Mouse (Mus musculus) adrenal gland, postnatal 10 days (tissue): ENCODE measurements at regions not wholly inside any gene's neighbourhood (a gene's known extent, or its start where the extent isn't known, plus 50 kb on each side); places are given as distances from the start of the nearest gene placed in this dataset.
A peak's percentile ranks its signal among the peaks of the same experiment; 100 is the strongest.

ENCODE experiments used
- DNase-seq: peaks from one replicate; pipeline ENCODE4 v3.0.0; 2021; ENCODE audit warnings: mixed read lengths

GRCm38 (mm10) chr1:128975586-128975985, 297.5 kb upstream of the Thsd7b start:
- no peak for DNase-seq

DNA sequence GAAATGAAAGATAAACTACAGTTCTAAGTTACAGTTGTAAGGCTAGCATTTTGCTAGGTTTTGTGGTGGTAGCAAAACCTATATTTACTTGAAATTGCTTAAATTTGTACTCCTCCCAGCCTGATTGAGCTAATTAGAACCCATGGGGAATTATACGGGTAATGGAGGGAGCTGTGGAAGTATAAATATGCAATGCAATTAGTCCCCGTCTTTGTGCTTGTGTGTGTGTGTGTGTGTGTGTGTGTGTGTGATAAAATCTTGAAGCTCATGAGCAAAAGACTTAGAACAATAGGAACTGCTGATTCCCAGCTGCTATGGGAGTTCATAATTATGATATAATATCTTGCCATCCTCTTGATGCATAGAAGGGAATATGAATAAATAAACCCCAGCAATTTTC, 321.7 kb upstream of the Thsd7b start:
- DNase-seq: no peak

DNA sequence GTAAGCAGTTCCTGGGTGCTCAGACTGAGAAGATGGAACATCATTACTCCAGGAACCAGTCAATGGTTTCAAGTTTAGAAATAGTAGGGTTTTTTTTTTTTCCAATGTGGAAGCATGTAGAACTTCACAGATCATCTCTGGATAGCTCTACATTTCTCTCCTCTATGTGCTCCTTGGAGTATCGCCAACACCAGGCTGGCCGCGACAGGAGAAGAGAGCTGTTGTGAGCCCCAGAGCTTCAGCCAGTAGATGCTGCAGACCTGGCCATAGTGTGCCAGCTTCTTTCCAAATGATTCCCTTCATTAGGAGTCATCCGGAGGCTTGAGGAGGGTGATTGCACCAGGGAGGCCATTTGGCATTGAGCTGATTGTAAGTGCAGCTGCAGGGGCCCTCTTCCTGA, 322.6 kb upstream of the Thsd7b start:
- DNase-seq: no peak

DNA sequence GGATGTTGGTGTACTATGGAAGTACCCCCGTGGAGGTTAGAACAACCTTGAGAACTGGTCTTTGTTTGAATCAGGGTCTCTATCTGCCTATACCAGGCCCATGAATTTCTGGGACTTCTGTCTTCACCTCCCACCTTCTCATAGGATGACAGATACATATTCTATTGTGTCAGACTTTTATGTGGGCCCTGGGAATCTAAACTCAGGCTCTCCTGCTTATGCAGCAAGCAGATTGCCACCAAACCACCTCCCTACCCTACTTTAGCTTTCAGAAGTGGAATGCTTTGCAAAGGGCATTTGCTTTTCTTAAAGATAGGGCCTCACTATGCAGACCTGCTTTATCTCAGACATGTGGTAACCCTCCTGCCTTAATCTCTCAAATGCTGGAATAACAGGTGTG, 322.7 kb upstream of the Cxcr4 start:
- DNase-seq: no peak

DNA sequence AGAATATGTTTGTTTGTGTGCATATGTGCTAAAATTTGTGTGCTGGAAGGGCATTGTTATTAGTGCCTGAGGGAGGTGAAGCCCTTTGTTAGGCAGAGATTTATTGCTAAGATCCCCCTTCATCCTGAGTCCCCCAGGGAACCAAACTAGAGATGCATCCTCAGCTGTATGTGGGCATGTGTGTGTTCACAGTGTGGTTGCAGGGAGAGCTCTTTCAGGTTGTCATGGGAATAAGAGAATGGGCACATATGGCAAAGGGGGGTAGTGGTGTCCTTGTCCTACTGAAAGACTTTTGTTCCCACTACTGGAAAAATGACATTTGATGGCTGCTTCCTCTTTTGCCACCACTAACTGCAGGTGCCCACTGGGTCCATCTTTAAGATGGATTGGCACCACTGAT, 320.4 kb upstream of the Cxcr4 start:
- no peak for DNase-seq

GRCm38 (mm10) chr1:128907566-128907965, 315.5 kb upstream of the Cxcr4 start:
- DNase-seq: peak; percentile 17

DNA sequence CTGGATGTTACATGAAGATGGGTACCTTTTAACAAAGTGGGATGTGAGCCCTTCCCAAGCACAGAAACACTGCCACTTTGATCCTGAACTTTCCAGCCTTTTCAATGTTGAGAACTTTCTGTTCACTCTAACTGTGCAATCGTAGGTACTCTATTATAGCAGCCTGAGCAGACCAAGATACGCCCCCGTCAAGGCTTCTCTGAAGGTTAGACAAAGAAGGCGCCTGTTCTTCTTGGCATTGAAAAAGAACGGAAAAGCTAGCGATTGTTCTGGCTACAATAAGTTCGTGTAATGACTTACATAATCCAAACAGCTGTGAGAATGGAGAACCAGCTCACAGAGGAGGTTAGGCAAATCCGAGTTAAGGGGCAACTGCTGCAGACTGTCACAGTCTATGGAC, 305.9 kb upstream of the Cxcr4 start:
- no peak for DNase-seq

DNA sequence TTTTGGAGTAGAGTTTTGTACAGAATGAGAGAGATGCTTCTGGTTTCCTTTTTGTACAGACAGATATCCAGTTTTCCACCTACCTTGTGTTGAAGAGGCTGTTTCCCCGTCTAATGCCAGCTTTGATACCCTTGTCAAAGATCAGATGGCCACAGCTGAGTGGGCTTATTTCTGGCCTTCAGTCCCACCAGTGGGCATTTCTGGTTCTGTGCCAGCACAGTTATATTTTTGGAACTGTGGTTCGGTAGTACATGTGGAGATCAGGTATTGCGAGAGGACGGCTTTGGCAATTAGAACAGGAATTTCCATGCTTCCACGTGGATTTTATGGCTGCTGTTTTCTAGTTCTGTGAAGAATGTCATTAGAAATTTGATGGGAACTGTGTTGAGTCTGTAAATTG, 302.5 kb upstream of the Cxcr4 start:
- no peak for DNase-seq

- DNase-seq: no peak
Observed at GRCm38 (mm10) chr1:128878291-128878690, 286.2 kb upstream of the Cxcr4 start.

DNA sequence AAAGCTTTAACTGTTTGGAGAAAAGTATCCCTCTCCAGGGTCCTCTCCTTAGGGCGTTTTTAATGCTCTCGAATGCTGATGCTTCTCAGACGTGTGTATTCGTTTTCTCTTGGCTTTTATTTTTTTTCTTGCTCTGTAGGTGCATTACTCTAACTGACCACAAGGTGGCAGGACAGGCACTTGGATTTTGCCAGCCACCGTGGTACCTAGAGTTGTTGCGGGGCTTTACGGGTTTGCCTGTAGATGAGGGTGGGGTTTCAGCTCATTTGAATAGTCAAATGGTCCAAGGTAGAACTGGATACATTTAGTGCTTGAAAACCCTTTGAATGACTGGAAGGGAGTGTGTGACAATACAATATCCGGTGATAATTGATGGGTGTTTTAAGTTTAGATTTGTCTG, 283.2 kb upstream of the Cxcr4 start:
- peak; percentile 47 for DNase-seq

DNA sequence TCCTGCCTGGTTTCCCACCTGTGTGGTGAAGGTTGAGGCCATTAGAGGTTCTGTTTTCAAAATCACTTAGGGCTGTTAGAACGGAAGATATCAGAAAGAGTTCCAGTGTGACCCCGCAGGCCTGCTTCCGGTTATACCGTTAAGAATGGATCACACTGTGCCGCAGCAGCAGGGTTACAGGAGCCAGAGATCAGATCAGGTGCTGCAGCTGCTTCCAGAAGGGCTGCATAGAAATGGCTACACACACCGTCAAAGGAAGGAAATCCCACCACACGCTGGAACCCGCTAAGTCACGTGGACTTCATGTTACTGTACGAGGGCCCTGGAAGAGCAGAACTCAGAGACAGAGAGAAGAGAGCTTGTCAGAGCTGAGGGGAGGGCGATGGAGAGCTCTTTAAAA, 282.1 kb upstream of the Cxcr4 start:
- no peak for DNase-seq

- peak; percentile 28 for DNase-seq
Observed at GRCm38 (mm10) chr1:128868761-128869160, 276.7 kb upstream of the Cxcr4 start.

- DNase-seq: no peak
Observed at GRCm38 (mm10) chr1:128860537-128860936, 268.4 kb upstream of the Cxcr4 start.

GRCm38 (mm10) chr1:128860094-128860493, 268.0 kb upstream of the Cxcr4 start:
- DNase-seq: no peak

DNA sequence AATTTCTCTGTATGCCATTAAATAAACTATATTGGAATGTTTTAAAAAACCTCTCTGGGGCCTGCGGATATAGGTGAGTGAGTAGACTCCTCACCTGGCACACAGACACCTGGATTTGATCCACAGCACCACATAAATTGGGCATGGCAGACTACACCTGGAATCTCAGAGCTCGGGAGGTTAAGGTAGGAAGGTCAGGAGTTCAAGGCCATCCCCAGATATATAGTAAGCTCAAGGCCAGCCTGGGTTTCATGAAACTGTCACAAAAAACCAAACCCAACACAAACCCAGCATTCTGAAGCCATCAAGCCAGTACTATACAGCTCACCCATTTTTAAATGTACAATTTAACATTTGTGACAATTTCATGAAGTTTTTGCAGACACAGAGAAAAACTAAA, 266.6 kb upstream of the Cxcr4 start:
- DNase-seq: no peak

- DNase-seq: no peak
Observed at GRCm38 (mm10) chr1:128856933-128857332, 264.8 kb upstream of the Cxcr4 start.

DNA sequence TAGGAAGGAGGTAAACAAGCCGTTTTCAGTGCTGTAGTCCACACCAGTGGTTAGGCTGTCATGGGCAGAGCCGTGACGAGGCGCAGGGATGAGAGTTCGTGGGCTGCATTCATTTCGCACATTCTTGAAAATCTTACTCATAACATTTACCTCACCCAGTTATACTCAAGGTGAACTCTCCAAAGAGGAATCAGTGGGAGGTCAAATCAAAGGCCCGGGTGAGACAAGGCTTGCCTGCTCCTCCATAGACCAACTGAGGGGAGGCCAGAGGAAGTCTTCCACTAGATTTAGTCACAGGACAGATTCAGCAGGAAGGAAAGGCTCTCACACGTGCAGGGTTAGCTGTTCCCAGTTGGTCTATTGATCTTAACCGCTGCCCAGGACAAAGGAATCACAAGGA, 262.6 kb upstream of the Cxcr4 start:
- DNase-seq: no peak

- no peak for DNase-seq
Observed at GRCm38 (mm10) chr1:128853286-128853685, 261.2 kb upstream of the Cxcr4 start.

DNA sequence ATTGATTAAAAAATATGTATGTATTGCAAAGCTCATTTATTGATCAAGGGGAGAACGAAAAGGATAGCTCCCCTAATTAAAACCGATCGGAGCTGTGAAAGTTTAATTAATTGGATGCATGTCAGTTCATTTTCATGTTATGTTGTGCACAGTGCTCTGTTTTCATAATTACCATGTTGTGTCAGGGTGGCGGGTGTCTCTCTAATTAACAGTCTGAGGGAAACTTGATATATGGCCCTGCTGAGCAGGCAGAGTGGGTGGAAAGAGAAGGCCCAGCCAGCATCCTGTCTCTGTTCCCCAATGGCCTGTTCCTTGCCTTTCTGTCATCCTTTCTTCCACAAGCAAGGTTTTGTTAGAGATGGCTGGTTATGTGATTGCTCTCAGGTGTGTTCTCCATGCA, 245.3 kb upstream of the Cxcr4 start:
- no peak for DNase-seq

DNA sequence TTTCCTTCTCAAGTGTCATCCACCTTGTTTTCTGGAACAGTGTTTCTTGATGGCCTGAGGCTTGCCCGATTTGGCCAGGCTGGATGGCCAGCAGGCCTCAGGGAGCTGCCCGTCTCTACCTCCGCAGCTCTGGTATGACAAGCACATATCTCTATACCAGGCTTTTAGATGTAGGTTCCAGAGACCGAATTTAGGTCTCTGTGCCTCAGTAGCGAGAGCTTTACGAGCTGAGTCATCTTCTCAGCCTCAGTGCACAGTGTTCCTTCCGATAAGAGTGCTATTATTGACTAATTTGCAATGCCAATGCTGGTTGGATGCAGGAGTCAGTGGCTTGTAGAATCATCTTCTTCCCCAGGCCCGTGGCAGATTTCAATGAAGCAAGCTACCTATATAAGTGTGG, 243.4 kb upstream of the Cxcr4 start:
- DNase-seq: no peak

DNA sequence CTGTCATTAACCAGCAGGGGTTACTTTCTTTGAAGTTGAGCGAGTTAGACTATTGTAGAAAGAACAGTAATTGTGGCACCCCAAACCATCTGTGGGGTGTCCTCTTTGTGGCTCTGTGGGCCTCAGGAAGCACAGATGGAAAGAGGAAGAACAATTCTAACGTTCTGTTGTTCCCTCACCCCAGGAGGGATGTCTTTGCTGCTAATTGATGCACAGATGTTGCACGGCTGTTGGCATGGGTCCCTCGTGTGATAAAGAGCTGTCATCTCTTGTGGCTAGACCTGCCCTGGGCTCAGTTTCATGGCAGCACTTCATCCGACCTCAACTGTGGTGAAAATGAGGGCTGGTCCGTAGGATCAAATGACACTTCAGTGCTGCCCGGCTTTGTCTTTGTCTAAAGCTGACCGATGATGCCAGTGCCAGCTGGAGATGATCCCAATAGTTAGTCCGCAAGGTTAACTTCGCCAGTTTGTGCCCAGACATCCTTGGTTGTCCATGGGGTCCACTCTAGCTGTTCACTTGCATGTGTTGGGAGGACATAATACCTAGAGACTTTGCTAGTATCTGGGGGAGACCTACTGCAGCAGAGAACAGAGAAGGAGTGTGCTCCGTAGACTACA, 241.1 kb upstream of the Cxcr4 start:
- peak; percentile 24 for DNase-seq

- DNase-seq: peak; percentile 91
Observed at GRCm38 (mm10) chr1:128832201-128832883, 240.2 kb upstream of the Cxcr4 start.

DNA sequence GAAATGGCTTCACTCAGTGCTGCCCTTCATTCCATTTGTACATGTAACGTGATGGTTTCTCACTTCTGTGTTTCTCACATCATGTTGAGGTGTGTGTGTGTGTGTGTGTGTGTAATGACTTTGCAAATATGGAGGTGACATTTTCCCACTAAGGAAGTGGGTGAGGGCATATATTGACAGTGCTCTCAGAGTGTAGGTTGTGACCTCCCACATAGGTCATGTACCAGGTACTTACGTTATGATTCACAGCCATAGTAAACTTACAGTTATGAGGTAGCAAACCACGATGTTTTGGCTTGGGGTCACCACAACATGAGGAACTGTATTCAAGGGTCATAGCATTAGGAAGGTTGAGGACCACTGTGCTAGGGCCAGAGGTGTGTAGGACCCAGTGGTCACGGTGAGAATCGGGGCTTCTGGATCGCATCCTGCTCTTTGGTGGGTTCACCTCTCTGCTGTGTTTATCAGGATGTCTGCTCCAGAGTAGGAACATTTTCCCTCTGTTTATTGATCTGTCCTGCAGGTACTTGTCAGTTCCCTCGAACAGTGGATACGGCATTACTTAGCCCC, 238.7 kb upstream of the Cxcr4 start:
- DNase-seq: no peak

GRCm38 (mm10) chr1:128829536-128829935, 237.4 kb upstream of the Cxcr4 start:
- DNase-seq: no peak
